ENCODE assay signal across 10 mouse cellular contexts in the genomic region with DNA sequence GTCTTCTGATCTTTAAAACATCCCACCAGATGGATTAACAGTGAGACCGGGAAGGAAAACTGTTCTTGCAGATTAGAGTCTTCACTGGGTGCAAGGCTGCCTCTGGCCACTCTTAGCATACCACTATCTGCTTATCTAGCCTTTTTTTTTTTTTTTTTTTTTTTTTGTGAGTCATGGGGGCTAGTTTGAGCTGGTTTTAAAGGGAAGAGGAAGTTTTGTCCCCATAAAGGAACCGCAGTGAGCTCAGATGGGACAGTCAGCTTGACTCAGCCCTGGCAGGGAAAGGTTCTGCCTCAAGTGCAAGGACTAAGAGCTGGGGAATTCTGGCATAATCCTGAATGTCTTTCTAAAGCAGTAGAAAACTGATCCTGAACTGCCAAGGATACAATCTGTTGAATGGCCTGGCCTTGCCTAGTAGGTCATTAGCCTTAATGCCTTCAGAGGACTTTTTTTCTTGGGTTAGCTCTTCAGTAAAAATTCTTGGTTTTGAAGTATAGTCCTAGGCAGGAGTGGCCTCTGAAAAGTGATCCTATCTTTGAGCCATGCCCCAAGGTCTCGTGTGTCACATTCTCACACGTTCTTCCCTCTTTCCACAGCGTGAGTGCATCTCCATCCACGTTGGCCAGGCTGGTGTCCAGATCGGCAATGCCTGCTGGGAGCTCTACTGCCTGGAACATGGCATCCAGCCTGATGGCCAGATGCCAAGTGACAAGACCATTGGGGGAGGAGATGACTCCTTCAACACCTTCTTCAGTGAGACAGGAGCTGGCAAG. TPM values are rescaled to one million over a fixed set of nuclear protein-coding genes. Genes with fewer than 3 reads are reported as not detected.
DNase-seq lines count a peak whose midpoint lies in the region; ATAC-seq and TF ChIP-seq lines count a peak whose summit lies in the region.
"Had no signal": no experiment of that assay in that cellular context is flagged by ENCODE, and none has a peak within 500 bp of the region (broad histone marks: within the 10 kb centered on the region; RNA-seq: fewer than 3 reads in every experiment).

No protein-coding gene starts in this region.

- no peaks in the 10 kb centered on the region for H3K9me3 ChIP-seq in erythroblast, embryonic 14.5 days (ENCODE audit: control insufficient read depth, low read length)
- no peaks in the 10 kb centered on the region for H3K9me3 ChIP-seq in midbrain, embryonic 10.5 days (replicated peaks)
- H3K9me3 ChIP-seq in midbrain, embryonic 14.5 days (ENCODE audit: control insufficient read depth, low read length), result no peaks in the 10 kb centered on the region
- no peaks in the 10 kb centered on the region for H3K9me3 ChIP-seq in heart, postnatal 0 days (replicated peaks; ENCODE audit: control insufficient read depth, low read length)

- no peak overlapping the region for H3K27ac ChIP-seq in midbrain, embryonic 10.5 days (replicated peaks)
- H3K27ac ChIP-seq in midbrain, embryonic 14.5 days (replicated peaks; ENCODE audit: low read depth, low read length), result no peak overlapping the region
- peak overlapping the region; percentile 14 for H3K27ac ChIP-seq in heart, postnatal 0 days (ENCODE audit: low read depth)

- H3K27me3 ChIP-seq in erythroblast, embryonic 14.5 days (ENCODE audit: control insufficient read depth), result no peaks in the 10 kb centered on the region
- peaks cover 14% of the 10 kb centered on the region for H3K27me3 ChIP-seq in midbrain, embryonic 10.5 days (ENCODE audit: low read depth, poor library complexity, severe bottlenecking)
- H3K27me3 ChIP-seq in midbrain, embryonic 14.5 days (ENCODE audit: control insufficient read depth, insufficient read depth, low read length), result peaks cover under 1% of the 10 kb centered on the region; the same call in 1 of the 2 replicates
- no peaks in the 10 kb centered on the region for H3K27me3 ChIP-seq in heart, postnatal 0 days (ENCODE audit: control insufficient read depth, insufficient read depth, low read length)

- no peak for DNase-seq in midbrain, embryonic 10.5 days (ENCODE audit: low spot score)
- DNase-seq in midbrain, embryonic 14.5 days, result no peak
- no peak for DNase-seq in heart, postnatal 0 days (ENCODE audit: low spot score)
- peak; percentile 21 for DNase-seq in skeletal muscle tissue, adult 2 months (ENCODE audit: low read depth, low spot score)
- DNase-seq in right cerebral cortex, adult 18-20 months, result no peak
- no peak for DNase-seq in urinary bladder, postnatal 25 days (ENCODE audit: low spot score)
- DNase-seq: layer of hippocampus, adult 9-11 months had no signal

- H3K36me3 ChIP-seq in erythroblast, embryonic 14.5 days (ENCODE audit: control insufficient read depth), result peaks cover 70% of the 10 kb centered on the region
- peaks cover 41% of the 10 kb centered on the region for H3K36me3 ChIP-seq in midbrain, embryonic 10.5 days
- H3K36me3 ChIP-seq in midbrain, embryonic 14.5 days (ENCODE audit: control insufficient read depth, insufficient read depth, low read length), result no peaks in the 10 kb centered on the region
- H3K36me3 ChIP-seq in heart, postnatal 0 days (replicated peaks; ENCODE audit: control insufficient read depth, insufficient read depth, low read length), result peaks cover 32% of the 10 kb centered on the region

- H3K4me1 ChIP-seq in erythroblast, embryonic 14.5 days (ENCODE audit: control insufficient read depth), result peaks cover 53% of the 10 kb centered on the region
- H3K4me1 ChIP-seq in midbrain, embryonic 10.5 days, result peaks cover 44% of the 10 kb centered on the region
- peaks cover 16% of the 10 kb centered on the region for H3K4me1 ChIP-seq in midbrain, embryonic 14.5 days (ENCODE audit: control insufficient read depth, insufficient read depth, low read length)
- H3K4me1 ChIP-seq in heart, postnatal 0 days (ENCODE audit: control insufficient read depth, insufficient read depth), result peaks cover 29% of the 10 kb centered on the region

- H3K4me3 ChIP-seq in erythroblast, embryonic 14.5 days (replicated peaks), result peak overlapping the region; percentile 70
- H3K4me3 ChIP-seq in midbrain, embryonic 10.5 days, result 0 out of 2 replicates have a peak overlapping the region, but pooled peaks have one; percentile 64
- H3K4me3 ChIP-seq in midbrain, embryonic 14.5 days (replicated peaks; ENCODE audit: low read depth, low read length), result no peak overlapping the region
- no peak overlapping the region for H3K4me3 ChIP-seq in heart, postnatal 0 days (ENCODE audit: low read depth, low read length)

- TF ChIP-seq EP300 in heart, postnatal 0 days (IDR thresholded peaks at IDR 0.05; ENCODE audit: low read depth), result no peak

- no peak overlapping the region for H3K4me2 ChIP-seq in midbrain, embryonic 14.5 days (ENCODE audit: low read length)
- H3K4me2 ChIP-seq in heart, postnatal 0 days (ENCODE audit: low read depth, low read length), result peak overlapping the region; percentile 80; the same call in 1 of the 2 replicates

- no peak overlapping the region for H3K9ac ChIP-seq in midbrain, embryonic 14.5 days (replicated peaks; ENCODE audit: low read length)
- H3K9ac ChIP-seq in heart, postnatal 0 days (replicated peaks; ENCODE audit: low read depth, low read length), result no peak overlapping the region

- WGBS in midbrain, embryonic 10.5 days, result 87% methylated on average over 7 of the region's 7 CpGs
- WGBS in midbrain, embryonic 14.5 days, result 94% methylated on average over 7 of the region's 7 CpGs
- 36% methylated on average over 7 of the region's 7 CpGs for WGBS in heart, postnatal 0 days

- ATAC-seq in erythroblast, adult 5-6 weeks (replicated peaks; ENCODE audit: low FRiP score, poor library complexity, severe bottlenecking), result no peak
- ATAC-seq in midbrain, embryonic 14.5 days (ENCODE audit: low FRiP score, low TSS enrichment), result no peak
- ATAC-seq in heart, postnatal 0 days (ENCODE audit: insufficient read depth, low read depth), result no peak

- no peak for TF ChIP-seq CTCF in heart, postnatal 0 days (IDR thresholded peaks at IDR 0.05; ENCODE audit: low read depth)

RNA-seq across cellular contexts. Expression of a gene that starts 4.0 kb away (rescaled TPM):
- 12.6 and 20.7 TPM in 2 replicates for polyA plus RNA-seq in erythroblast, embryonic 14.5 days (2012)
- 73.8 and 96.1 TPM in 2 replicates for total RNA-seq in erythroblast, adult 5-6 weeks (2015; ENCODE audit: low replicate concordance)
- 36.4 and 46.4 TPM in 2 replicates for total RNA-seq in erythroblast, adult 5-6 weeks (2017; ENCODE audit: low replicate concordance)
- polyA plus RNA-seq in midbrain, embryonic 10.5 days (2016; fragmentation: Nextera tagmentation; extraction: Ambion mirVana), result 118 and 129 TPM in 2 replicates
- polyA plus RNA-seq in midbrain, embryonic 14.5 days (2014; fragmentation: Nextera tagmentation; extraction: Ambion mirVana), result 13.5 and 24.8 TPM in 2 replicates
- 309 and 399 TPM in 2 replicates for total RNA-seq in heart, postnatal 0 days (2014; rRNA removed; ENCODE audit: low replicate concordance)
- 73.8 and 97.1 TPM in 2 replicates for polyA plus RNA-seq in heart, postnatal 0 days (2015; fragmentation: Nextera tagmentation; extraction: Ambion mirVana)

RNA-seq across cellular contexts. Expression of a gene that starts 21.3 kb away (rescaled TPM):
- not detected in 2 replicates for polyA plus RNA-seq in erythroblast, embryonic 14.5 days (2012)
- total RNA-seq in erythroblast, adult 5-6 weeks (2015; ENCODE audit: low replicate concordance), result not detected in 2 replicates
- not detected in 2 replicates for total RNA-seq in erythroblast, adult 5-6 weeks (2017; ENCODE audit: low replicate concordance)
- polyA plus RNA-seq in midbrain, embryonic 10.5 days (2016; fragmentation: Nextera tagmentation; extraction: Ambion mirVana), result 3.3 and 4.2 TPM in 2 replicates
- polyA plus RNA-seq in midbrain, embryonic 14.5 days (2014; fragmentation: Nextera tagmentation; extraction: Ambion mirVana), result 11.7 and 15.5 TPM in 2 replicates
- 2.0 TPM in 1 of 2 replicates, not detected in the other for total RNA-seq in heart, postnatal 0 days (2014; rRNA removed; ENCODE audit: low replicate concordance)
- polyA plus RNA-seq in heart, postnatal 0 days (2015; fragmentation: Nextera tagmentation; extraction: Ambion mirVana), result 0.07 and 0.84 TPM in 2 replicates

RNA-seq across cellular contexts. Expression of a gene that starts 40.7 kb away (rescaled TPM):
- 17.1 and 18.1 TPM in 2 replicates for polyA plus RNA-seq in erythroblast, embryonic 14.5 days (2012)
- 11.9 and 21.7 TPM in 2 replicates for total RNA-seq in erythroblast, adult 5-6 weeks (2015; ENCODE audit: low replicate concordance)
- 20.4 and 28.1 TPM in 2 replicates for total RNA-seq in erythroblast, adult 5-6 weeks (2017; ENCODE audit: low replicate concordance)
- 47.5 and 50.2 TPM in 2 replicates for polyA plus RNA-seq in midbrain, embryonic 10.5 days (2016; fragmentation: Nextera tagmentation; extraction: Ambion mirVana)
- 3.9 and 4.9 TPM in 2 replicates for polyA plus RNA-seq in midbrain, embryonic 14.5 days (2014; fragmentation: Nextera tagmentation; extraction: Ambion mirVana)
- 16.2 and 19.1 TPM in 2 replicates for total RNA-seq in heart, postnatal 0 days (2014; rRNA removed; ENCODE audit: low replicate concordance)
- polyA plus RNA-seq in heart, postnatal 0 days (2015; fragmentation: Nextera tagmentation; extraction: Ambion mirVana), result 7.0 and 8.1 TPM in 2 replicates

RNA-seq across cellular contexts. Expression of a gene that starts 53.9 kb away (rescaled TPM):
- polyA plus RNA-seq in erythroblast, embryonic 14.5 days (2012), result not detected in 2 replicates
- not detected in 2 replicates for total RNA-seq in erythroblast, adult 5-6 weeks (2015; ENCODE audit: low replicate concordance)
- not detected in 2 replicates for total RNA-seq in erythroblast, adult 5-6 weeks (2017; ENCODE audit: low replicate concordance)
- polyA plus RNA-seq in midbrain, embryonic 10.5 days (2016; fragmentation: Nextera tagmentation; extraction: Ambion mirVana), result 0.21 and 2.3 TPM in 2 replicates
- polyA plus RNA-seq in midbrain, embryonic 14.5 days (2014; fragmentation: Nextera tagmentation; extraction: Ambion mirVana), result 13.2 and 13.7 TPM in 2 replicates
- total RNA-seq in heart, postnatal 0 days (2014; rRNA removed; ENCODE audit: low replicate concordance), result not detected in 2 replicates
- 0.20 TPM in 1 of 2 replicates, not detected in the other for polyA plus RNA-seq in heart, postnatal 0 days (2015; fragmentation: Nextera tagmentation; extraction: Ambion mirVana)
- polyA plus RNA-seq: cortical plate, adult 2 months had no signal

RNA-seq across cellular contexts. Expression of a gene that starts 59.3 kb away (rescaled TPM):
- 0.02 TPM in 1 of 2 replicates, not detected in the other for polyA plus RNA-seq in erythroblast, embryonic 14.5 days (2012)
- total RNA-seq in erythroblast, adult 5-6 weeks (2015; ENCODE audit: low replicate concordance), result not detected in 2 replicates
- total RNA-seq in erythroblast, adult 5-6 weeks (2017; ENCODE audit: low replicate concordance), result not detected in 2 replicates
- polyA plus RNA-seq in midbrain, embryonic 10.5 days (2016; fragmentation: Nextera tagmentation; extraction: Ambion mirVana), result 0.99 and 1.3 TPM in 2 replicates
- 0.71 and 1.6 TPM in 2 replicates for polyA plus RNA-seq in midbrain, embryonic 14.5 days (2014; fragmentation: Nextera tagmentation; extraction: Ambion mirVana)
- 2.3 TPM in 1 of 2 replicates, not detected in the other for total RNA-seq in heart, postnatal 0 days (2014; rRNA removed; ENCODE audit: low replicate concordance)
- polyA plus RNA-seq in heart, postnatal 0 days (2015; fragmentation: Nextera tagmentation; extraction: Ambion mirVana), result 0.29 and 0.61 TPM in 2 replicates

Comparison
In these comparisons a context has a peak if more than half of its experiments do, and no peak if none do; other contexts are left out.
1. H3K4me3 ChIP-seq: peak in erythroblast, embryonic 14.5 days (single experiment) and midbrain, embryonic 10.5 days (single experiment); none in midbrain, embryonic 14.5 days (single experiment) and heart, postnatal 0 days (single experiment).